Mouse (Mus musculus): ENCODE measurements at regions not wholly inside any gene's neighbourhood (a gene's known extent, or its start where the extent isn't known, plus 50 kb on each side); places are given as distances from the start of the nearest gene placed in this dataset.
A peak's percentile ranks its signal among the peaks of the same experiment; 100 is the strongest.
"Not testable (repeated sequence)": the region's sequence is repeated elsewhere in the genome, so short reads cannot be mapped to it uniquely, and the experiment has no call there.

DNA sequence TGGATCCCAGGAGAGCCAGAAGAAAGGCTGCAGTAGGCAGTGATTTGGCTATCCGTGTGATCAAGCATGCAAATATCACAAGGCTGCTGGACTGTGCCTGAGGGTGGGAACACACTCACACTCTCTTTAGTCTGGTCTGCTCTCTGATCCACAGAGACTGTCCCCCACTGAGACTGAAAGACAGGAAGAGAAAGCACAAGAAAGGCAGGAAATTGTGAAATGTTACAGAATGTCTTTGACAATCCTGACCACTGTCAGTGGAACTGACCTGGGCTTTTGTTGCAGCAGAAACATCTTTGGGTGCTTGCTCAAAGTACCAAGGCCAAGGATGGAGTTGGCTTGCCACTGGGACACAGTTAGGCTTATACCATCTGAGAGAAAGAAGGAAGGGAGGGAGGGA lies 52.3 kb upstream of the Gpd2 start:
- H3K4me2 ChIP-seq: no peak overlapping the region

DNA sequence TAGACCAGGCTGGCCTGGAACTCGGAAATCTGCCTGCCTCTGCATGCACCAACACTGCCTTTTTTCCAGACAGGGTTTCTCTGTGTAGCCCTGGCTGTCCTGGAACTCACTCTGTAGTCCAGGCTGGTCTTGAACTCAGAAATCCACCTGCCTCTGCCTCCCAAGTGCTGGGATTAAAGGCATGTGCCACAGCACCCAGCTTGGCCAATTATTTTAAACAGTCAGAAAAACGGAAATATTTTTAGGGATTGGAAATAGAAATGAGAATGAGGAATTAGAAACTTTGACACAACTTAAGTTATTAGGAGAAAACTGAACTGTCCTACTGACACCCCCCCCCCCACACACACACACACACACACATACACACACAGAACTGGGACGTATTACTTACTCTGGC lies 54.3 kb upstream of the Gpd2 start:
- WGBS: 73% methylated on average over 3 of the region's 3 CpGs

More for the DNA sequence above, 52.3 kb upstream of the Gpd2 start:
- H3K27ac ChIP-seq (replicated peaks): no peak overlapping the region
- no peaks in the 10 kb centered on the region for H3K9me3 ChIP-seq (replicated peaks)
- ATAC-seq (ENCODE audit: low FRiP score): no peak
- H3K27me3 ChIP-seq (replicated peaks): no peaks in the 10 kb centered on the region
- no peak overlapping the region for H3K4me3 ChIP-seq (replicated peaks)
- 0 out of 2 replicates have a peak, but pooled peaks cover 9% of the 10 kb centered on the region for H3K4me1 ChIP-seq
- H3K9ac ChIP-seq (replicated peaks): no peak overlapping the region
- WGBS: 4% methylated on average over 1 of the region's 1 CpGs
- H3K36me3 ChIP-seq: no peaks in the 10 kb centered on the region

DNA sequence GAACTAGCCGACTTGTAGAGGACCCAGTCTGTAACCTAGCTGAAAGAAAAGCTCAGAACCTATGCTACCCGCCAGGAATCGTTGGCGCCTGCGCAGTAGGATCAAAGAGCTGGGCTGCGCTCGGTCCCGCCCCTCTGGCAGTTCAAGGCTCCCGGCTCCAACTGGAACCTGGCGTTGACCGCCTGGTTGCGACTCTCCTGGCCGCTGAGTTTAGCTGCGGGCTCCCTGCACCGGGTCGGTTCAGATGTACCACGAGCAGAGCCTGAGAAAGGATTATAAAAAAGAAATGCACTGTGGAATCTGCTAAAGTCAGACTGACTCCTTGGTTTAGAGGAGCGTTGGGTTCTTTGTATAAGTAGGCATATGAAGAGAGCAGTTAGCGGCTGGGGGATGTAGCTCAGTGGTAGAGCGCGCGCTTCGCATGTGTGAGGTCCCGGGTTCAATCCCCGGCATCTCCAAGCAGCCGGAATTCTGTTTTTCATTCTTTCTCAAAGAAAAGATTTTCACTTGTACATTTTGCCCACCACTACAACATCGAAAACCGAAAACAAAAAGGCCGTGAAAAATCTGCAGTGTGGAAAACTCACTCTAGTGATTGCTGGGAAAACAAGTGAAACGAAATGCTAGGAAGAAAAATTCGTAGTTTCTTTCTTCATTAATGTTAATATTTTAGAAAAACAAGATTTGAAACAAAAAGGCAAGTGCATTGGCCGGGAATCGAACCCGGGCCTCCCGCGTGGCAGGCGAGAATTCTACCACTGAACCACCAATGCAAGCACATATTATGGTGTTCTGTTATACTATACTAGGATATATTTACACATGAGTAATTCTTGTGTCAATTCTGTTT lies 55.5 kb upstream of the Gpd2 start:
- peak; percentile 99 for ATAC-seq (ENCODE audit: low FRiP score)
- Histone ChIP-seq H3K4me2 (peak overlapping the region; percentile 60), H3K4me3 (replicated peaks) (peak overlapping the region; percentile 75), H3K9ac (replicated peaks) (peak overlapping the region; percentile 70), H3K27ac (replicated peaks) (peak overlapping the region; percentile 93), H3K9me3 (replicated peaks) (no peaks in the 10 kb centered on the region), H3K36me3 (no peaks in the 10 kb centered on the region), H3K27me3 (replicated peaks) (no peaks in the 10 kb centered on the region), H3K4me1 (0 out of 2 replicates have a peak, but pooled peaks cover 9% of the 10 kb centered on the region)
- 1% methylated on average over 37 of the region's 37 CpGs for WGBS

More for the DNA sequence above, 54.3 kb upstream of the Gpd2 start:
- not testable (repeated sequence) for H3K4me3 ChIP-seq (replicated peaks); H3K36me3 ChIP-seq; H3K9ac ChIP-seq (replicated peaks); H3K4me2 ChIP-seq; H3K27me3 ChIP-seq (replicated peaks); H3K9me3 ChIP-seq (replicated peaks); H3K4me1 ChIP-seq; H3K27ac ChIP-seq (replicated peaks); ATAC-seq (ENCODE audit: low FRiP score)

DNA sequence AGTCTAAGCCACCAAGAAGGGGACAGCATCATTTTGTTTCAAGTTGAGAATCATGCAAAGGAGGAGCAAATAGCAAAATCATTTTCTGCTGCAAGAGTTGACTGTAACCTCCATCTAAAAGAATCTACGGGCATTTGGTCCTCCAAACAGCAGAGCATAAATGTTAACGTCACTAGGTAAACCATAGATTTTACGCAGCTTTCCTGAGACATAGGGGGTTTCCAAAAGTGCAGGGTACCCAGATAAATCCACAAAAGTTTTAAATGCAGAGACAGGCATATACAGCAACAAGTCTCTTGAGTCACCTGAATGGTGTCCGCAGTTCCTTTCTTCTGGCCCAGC lies 56.1 kb upstream of the Gpd2 start:
- 15% methylated on average over 4 of the region's 4 CpGs for WGBS
- no peak for ATAC-seq (ENCODE audit: low FRiP score)
- peak overlapping the region; percentile 75 for H3K4me3 ChIP-seq (replicated peaks)
- 0 out of 2 replicates have a peak, but pooled peaks cover 9% of the 10 kb centered on the region for H3K4me1 ChIP-seq
- H3K27me3 ChIP-seq (replicated peaks): no peaks in the 10 kb centered on the region
- H3K36me3 ChIP-seq: no peaks in the 10 kb centered on the region
- H3K9me3 ChIP-seq (replicated peaks): no peaks in the 10 kb centered on the region
- peak overlapping the region; percentile 60 for H3K4me2 ChIP-seq
- peak overlapping the region; percentile 93 for H3K27ac ChIP-seq (replicated peaks)
- H3K9ac ChIP-seq (replicated peaks): peak overlapping the region; percentile 70

DNA sequence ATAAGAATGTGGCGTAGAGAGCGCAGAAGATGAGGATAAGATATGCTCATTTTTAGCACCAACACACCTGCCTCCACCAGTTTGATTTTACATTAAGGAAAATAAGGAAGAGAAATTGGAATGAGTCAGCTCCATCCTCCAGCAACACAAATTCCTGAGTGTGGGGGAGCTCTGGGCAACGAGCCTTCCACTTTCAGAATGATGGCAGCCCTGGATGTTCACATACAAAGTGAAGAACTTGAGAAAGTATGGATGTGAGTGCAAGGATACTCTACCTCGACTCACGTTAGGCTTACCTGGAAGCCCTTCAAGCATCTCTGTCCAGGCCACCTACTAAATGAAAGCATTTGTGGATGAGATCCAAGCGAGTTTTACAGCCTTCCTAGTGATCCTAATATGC lies 54.3 kb upstream of the Nr4a2 start:
- WGBS: 82% methylated on average over 6 of the region's 6 CpGs
- H3K4me3 ChIP-seq (replicated peaks): no peak overlapping the region
- H3K36me3 ChIP-seq: no peaks in the 10 kb centered on the region
- ATAC-seq (ENCODE audit: low FRiP score): no peak
- H3K27ac ChIP-seq (replicated peaks): no peak overlapping the region
- H3K4me1 ChIP-seq: 0 out of 2 replicates have a peak, but pooled peaks cover 9% of the 10 kb centered on the region
- H3K9me3 ChIP-seq (replicated peaks): no peaks in the 10 kb centered on the region
- no peaks in the 10 kb centered on the region for H3K27me3 ChIP-seq (replicated peaks)
- H3K4me2 ChIP-seq: no peak overlapping the region
- H3K9ac ChIP-seq (replicated peaks): no peak overlapping the region

DNA sequence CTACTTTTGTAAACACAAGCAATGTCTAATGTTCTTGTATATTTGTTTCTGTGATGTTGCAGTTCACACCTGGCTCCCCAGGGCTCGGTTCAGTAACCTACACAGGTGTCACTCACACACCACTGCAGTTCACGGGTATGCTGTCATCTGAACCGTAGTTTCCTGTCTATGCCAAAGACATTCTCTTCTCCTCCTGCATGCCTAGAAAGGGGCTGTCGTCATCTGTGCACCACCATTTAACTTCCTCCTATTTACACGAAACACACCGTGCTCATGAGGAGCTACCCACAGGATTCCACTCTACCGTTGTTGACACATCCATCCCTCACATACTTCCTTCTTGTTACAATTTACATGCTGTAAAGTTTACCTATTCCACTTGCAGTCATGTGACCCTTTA lies 52.7 kb upstream of the Nr4a2 start:
- no peaks in the 10 kb centered on the region for H3K27me3 ChIP-seq (replicated peaks)
- no peak overlapping the region for H3K4me2 ChIP-seq
- no peak for ATAC-seq (ENCODE audit: low FRiP score)
- 90% methylated on average over 7 of the region's 7 CpGs for WGBS
- H3K9me3 ChIP-seq (replicated peaks): no peaks in the 10 kb centered on the region
- no peak overlapping the region for H3K4me3 ChIP-seq (replicated peaks)
- H3K27ac ChIP-seq (replicated peaks): no peak overlapping the region
- no peak overlapping the region for H3K9ac ChIP-seq (replicated peaks)
- H3K4me1 ChIP-seq: 0 out of 2 replicates have a peak, but pooled peaks cover 9% of the 10 kb centered on the region
- no peaks in the 10 kb centered on the region for H3K36me3 ChIP-seq

DNA sequence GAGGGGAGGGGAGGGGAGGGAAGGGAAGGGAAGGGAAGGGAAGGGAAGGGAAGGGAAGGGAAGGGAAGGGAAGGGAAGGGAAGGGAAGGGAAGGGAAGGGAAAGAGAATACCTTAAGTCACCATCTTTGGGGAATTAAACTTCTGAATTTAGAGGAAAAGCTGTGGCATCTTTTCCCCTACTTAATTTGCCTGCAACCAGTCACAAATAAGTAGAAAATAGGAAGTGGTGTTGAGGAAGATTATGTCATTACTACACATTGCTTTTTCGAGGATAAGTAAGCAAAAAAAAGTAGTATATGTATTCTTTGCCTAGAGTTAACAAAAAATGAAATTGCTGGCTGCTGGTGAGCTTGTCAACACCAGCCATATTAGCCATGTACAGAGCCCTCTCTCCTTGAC lies 51.4 kb upstream of the Nr4a2 start:
- no peak overlapping the region for H3K9ac ChIP-seq (replicated peaks)
- no peak overlapping the region for H3K4me3 ChIP-seq (replicated peaks)
- no peak overlapping the region for H3K4me2 ChIP-seq
- no peak for ATAC-seq (ENCODE audit: low FRiP score)
- H3K27ac ChIP-seq (replicated peaks): no peak overlapping the region
- no peaks in the 10 kb centered on the region for H3K4me1 ChIP-seq
- H3K36me3 ChIP-seq: no peaks in the 10 kb centered on the region
- no peaks in the 10 kb centered on the region for H3K9me3 ChIP-seq (replicated peaks)
- H3K27me3 ChIP-seq (replicated peaks): no peaks in the 10 kb centered on the region
- 82% methylated on average over 1 of the region's 1 CpGs for WGBS
